Mouse (Mus musculus): ENCODE data around the gene Capn13.

The Capn13 gene

DNA sequence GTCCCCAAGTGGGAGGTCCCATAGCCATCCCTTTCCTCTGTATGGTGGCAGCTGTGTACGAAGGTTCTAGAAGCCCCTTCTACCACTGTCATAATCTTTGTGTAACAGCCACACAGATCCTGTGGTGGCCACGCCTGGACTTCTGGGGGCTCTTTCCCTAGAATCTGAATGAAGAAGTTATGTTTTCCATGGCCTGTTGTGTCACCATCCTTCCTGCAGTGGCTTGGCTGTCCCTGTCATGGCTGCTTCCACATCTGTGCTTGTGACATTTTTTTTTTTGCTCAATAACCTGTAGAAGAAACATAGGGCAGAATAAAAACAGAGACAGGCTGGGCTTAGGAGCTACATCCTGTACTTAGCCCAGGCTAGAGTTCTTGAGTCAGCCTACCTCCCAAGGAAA, at the start of gene Capn13:
TSS of gene Capn13 (minus strand) at position 5 of the 400 bp plus-strand sequence.
- DNase-seq (ENCODE audit: extremely low spot score, low read depth, low spot score), result no peak

DNA sequence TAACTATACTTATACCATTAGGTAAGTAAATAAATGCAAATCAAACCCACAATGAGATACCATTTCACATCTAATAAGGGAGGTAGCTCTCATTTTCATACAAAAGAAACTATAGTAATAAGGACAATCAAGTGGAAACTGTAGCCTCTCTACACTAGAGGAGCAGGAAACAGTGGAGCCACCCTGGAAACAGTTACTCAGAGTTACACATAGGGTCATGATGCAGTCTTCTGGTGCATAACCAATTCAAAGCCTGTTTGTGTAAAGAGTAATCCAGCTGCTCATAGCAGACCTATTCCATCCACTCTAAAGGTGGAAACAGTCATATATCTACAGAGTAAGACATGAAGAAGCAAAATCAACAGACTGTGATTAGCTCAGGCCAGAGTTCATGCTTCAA, 48.4 kb upstream of the Capn13 start:
- DNase-seq (ENCODE audit: extremely low spot score, low read depth, low spot score), result no peak

DNA sequence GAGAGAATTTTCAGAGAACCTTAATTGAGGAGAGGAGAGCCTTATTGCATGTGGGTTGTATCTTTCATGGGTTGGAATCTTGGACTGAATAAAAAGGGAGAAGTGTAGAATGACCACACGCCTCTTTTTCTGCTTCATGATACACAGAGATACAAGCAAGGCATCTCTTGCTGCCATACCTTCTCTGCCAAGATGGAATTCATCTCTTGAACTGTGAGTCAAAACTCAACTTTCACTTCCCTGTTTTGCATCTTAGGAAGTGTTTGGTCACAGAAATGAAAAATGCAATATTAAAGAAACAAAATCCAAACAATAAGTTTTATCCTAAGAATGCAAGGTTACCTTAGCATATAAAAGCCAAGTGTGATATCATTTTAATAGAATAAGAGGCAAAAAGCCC, 40.1 kb upstream of the Capn13 start:
- DNase-seq (ENCODE audit: extremely low spot score, low read depth, low spot score), result no peak

DNA sequence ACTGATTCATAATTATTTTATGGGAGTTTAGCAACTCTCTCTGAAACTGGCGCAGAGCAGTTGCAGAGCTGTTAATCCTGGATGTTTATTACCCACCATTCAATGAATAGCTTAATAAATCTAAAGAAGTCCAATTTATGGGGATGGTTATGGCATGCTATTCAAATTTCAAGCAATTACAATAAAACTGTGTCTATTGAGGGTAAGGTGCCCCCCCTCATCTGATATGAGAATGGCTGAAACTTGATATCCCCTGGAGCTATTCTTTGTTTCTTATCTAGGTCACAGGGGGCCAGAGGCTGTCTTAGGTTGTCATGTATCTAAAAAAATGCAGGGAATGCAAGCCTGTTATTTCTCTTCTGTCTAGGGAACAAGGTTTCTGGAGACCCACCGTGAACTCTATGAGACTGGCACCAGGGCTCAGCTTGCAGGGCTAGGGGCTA, 31.9 kb upstream of the Capn13 start:
- DNase-seq (ENCODE audit: extremely low spot score, low read depth, low spot score), result no peak

DNA sequence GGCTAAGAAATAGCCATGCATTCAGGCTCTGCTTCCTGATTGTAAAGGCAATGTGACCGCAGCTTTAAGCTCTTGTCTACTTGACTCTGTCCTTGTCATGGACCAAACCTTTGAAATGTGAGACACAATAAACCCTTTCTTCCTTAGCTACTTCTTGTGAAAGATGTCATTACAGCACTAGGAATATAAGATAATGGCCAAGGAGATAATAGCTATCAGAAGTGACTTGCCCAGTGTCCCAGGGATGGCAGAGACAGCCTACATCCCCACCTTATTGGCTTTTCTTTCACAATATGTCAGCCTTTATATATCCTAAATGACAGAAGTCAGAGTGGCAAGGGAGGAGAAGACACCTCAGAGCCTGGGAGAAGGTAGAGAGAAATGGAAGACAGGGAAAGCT, 31.4 kb upstream of the Capn13 start:
- DNase-seq (ENCODE audit: extremely low spot score, low read depth, low spot score), result no peak

DNA sequence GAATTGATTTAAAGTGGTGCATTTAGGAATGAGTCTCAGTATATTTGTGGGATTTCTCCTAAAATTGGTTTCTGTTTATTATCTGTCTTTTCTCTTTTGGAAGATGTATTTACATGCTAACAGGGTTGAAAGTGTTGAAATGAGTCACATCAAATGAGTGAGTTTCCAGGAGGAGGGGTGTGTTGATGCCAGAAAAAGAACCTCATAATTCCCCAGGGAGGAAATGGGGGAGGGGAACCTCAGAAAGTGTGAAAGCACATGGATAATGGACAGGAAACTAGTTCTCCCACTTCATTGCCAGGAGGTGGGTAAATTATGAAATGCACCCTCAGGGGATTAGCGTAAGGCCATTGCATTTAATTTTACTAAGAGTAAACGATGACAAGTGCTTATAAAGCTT, 16.7 kb upstream of the Capn13 start:
- peak; percentile 12 for DNase-seq (ENCODE audit: extremely low spot score, low read depth, low spot score)

DNA sequence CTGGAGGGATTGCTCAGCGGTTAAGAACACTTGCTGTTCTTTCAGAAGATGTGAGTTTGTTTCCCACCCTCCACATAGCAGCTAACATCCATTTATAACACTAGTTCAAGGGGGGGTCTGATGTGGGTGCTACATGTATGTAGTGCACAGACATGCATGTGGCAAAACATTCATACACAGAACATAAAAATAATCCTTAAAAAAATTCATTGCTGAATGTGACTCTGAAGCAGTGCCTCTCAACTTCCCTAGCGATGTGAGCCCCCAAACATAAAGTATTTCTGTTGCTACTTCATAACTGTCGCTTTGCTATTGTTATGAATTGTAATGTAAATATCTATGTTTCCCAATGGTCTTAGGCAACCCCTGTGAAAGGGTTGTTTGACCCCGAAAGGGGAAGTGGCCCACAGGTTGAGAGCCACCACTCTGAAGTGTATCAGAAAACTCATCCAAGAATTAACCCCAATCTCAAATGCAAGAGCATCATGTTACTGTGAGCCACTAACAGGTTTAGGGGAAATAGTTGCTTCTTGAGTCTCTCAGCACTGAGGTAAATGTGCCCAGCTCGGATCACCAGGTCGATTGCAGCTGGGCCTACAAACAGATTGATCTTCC, 15.6 kb upstream of the Capn13 start:
- DNase-seq (ENCODE audit: extremely low spot score, low read depth, low spot score), result no peak

DNA sequence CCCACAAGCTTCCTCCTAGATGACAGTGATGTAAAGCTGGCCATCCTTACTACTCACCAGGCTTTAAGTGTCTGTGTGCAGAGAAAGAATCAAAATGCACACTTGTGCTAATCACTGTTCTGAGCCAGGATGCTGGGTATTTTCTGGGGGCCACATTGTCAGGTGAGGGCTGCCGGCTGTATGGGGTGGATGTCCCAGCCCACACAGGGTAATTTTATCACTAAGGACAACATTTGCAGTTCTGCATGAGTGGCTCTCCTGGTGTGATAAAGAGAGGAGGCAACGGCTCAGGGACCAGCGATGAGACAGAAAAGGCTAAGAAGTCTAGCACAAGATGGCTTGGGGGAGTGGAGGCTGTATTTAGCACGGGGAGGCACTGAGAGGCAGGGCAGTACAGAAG, 11.2 kb upstream of the Capn13 start:
- no peak for DNase-seq (ENCODE audit: extremely low spot score, low read depth, low spot score)

DNA sequence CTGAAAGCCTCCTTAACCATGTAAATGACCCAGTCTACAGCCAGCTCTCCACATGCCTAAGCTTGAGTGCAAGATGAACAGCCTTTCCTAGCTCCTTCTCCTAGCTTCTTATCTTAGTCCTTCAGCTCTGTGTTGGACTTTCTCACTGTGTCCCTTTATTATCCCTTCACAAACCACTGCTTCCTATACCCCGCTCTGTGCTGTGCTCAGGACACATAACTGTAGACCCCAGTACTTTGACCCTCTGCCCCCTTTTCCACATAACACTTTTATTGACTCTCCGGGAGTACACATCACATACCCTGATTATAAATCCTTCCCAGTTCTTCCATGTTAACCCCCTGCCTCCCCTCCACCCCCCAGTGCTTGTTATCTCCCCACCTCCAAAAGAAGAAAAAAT, 606 bp upstream of the Capn13 start:
- DNase-seq (ENCODE audit: extremely low spot score, low read depth, low spot score), result no peak

DNA sequence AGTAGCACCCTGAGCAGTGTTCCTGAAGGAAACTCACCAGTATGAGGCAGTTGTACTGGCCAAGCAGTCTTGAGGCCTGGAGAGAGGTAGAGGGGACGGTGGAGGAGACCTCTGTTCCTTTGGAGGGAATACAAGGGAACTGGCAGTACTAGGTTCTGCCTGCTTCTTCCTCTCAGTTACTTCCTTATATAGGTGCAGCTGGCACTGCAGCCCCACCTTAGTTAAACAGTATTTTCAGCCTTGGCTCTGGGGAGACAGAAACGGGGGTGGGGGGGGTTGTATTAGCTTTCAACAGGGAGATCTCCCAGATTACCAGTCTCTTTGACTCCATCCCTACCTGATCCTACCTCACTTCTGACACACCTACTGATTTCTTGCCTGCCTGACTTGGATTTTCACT, 1.5 kb downstream of the Capn13 start:
- no peak for DNase-seq (ENCODE audit: extremely low spot score, low read depth, low spot score)

DNA sequence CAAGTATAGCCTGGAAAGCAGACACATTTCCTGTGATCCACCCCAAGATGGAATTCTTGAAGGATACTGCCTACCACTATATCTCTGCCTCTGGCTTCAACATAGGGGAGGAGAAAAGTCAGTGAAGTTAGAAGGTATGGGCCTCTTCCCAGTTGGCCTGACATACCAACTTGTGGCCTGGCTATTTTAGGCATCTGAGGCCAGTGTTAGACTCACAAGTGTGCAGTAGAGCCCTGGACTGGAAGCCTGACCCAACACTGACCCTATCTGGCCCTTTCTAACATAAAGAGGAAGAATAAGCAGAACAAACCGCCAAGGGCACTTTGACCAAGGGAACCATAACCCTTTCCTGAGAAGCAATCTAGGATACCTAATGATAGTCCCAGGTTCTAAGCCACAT, 7.3 kb downstream of the Capn13 start:
- no peak for DNase-seq (ENCODE audit: extremely low spot score, low read depth, low spot score)

DNA sequence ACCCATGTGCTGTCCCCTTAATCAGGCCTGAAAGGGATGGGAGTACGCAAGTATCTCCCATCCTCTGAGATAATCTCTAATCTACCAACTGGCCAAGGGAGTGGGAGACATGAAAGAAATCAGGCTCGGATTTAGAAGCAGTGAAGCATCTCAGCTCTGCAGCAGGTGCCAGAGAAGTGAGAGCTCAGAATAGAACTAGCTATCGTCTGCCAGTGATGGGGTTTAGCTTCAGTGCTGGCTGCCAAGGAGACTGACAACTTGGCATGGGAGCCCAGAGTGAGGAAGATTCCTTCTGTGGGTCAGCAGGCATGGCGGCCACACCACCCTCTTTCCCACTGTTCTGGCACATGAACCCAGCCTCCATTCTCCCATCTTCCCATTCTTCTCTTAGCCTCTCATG, 8.9 kb downstream of the Capn13 start:
- DNase-seq (ENCODE audit: extremely low spot score, low read depth, low spot score), result no peak

DNA sequence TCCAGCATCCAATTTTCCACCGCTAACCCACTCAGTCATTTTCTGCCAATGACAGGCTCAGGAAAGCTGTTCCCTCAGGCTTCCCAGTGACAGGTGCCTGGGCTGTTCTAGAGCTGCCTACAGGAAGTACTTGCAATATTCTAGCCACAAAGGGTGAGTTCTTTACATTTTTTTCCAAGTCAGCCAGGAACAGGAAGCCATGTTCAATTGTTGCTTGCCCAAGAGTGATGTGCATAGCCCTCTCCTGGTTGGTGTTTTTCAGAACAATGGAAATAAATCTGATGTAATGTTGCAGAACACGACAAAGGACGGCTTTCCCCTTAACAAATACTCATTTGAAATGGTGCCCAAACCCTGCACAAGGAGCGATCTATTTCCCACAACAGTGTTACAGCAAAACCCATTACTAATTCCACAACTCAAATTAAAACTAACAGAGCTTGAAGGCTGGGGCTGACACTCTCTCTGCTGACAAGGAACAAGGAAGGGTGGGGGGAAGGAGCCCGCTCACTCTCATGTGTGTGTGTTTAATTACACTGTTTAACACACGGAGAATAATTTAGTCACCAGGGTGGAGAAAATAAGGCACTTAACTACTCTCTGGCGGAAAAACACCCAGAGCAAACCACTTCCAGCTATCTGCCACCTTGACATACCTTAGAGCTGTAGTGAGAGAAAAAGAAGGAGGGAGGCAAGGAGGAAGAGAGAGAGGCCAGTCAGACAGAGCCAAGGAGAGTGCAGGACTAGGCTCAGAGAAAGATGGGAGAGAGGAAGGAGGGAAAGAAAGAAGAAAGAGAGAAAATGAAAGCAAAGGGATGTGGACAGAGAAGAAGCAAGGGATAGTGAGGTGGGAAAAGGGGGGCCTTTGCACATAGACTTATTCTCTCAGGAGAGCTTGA, 10.2 kb downstream of the Capn13 start:
- no peak for DNase-seq (ENCODE audit: extremely low spot score, low read depth, low spot score)

DNA sequence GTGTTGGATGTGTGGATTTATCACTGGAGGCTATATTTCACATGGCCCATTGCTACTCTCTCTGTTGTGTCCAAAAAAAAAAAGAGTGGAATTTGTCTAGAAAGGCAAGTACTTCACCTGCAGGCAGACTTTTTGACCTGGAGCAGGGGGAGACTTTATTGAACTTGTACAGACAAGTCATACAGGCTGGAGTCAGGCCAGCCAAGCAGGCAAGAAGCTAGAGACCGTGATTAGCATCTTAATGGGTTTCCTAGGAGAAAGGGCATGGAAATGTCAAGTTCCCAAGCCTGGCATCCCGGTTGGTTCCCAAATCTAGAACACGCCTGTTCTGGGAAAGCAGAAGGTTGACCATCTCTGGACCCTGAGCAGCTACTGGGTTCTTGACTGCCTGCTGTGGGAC, 11.3 kb downstream of the Capn13 start:
- no peak for DNase-seq (ENCODE audit: extremely low spot score, low read depth, low spot score)

DNA sequence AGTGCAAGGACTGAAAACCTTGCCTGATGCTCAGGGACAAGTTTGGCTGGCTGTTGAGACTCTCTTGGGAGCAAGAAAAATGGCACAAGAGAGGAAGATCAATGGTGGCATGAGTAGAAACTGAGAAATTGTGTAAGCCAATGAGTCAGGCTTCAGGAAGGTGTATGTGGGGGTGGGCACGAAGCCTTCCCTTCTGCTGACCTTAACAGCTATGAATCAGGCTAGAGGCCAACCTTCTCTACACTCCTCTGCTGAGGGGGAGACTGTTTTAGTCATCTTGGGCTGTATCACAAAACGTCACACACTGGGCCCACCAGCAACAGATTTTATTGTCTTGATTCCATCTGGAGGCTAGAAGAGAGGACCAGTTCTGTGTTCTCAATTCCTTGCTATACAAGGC, 14.1 kb downstream of the Capn13 start:
- DNase-seq (ENCODE audit: extremely low spot score, low read depth, low spot score), result no peak

DNA sequence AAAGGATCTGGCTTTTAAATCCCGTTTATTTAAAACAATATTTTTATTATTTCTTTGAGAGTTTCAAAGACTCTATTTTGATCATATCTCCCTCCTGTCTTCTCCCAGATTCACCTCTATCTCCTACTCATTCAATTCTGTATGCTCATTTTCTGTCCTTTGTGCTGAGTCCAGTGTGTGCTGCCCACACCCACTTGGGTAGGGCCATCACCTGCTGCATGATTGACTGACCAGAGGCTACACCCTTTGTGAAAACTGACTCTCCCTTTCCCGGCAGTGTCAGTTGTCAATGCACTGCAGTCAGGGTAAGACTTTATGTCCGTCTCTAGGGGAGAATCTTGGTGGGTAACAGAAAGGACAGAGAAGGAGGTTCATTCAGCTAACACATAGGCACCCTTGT, 14.7 kb downstream of the Capn13 start:
- DNase-seq (ENCODE audit: extremely low spot score, low read depth, low spot score), result no peak

DNA sequence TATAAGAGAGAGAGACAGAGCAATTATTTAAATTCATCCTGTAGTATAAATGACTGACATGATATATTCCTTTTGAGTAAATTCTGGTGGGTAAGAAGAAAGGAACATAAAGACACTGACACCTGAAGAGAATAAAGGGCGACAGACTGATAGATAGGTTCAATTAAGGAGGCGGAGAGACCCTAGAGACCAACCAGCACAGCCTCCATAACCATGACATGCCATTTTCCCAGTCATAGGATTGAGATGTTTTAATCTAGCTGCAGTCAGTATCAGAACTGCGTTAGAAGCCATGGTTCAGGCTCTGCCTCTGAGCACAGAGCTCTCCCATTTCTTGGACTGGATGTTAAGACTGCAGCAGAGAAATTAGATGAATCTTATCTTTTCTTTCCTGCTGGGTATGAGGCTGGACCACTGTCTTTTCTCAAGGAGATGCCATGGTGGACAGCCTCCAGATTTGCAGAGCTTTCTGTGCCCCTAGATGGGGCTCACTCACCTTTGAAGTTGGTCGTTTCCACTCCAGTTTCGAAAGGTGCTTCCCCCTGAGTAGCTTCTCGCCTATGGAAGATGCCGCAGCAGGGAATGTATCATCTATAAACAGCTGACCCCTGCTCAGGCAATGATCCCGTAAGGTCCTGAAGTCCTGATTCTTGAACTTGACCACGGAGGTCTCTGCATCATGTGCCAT, 18.2 kb downstream of the Capn13 start:
- no peak for DNase-seq (ENCODE audit: extremely low spot score, low read depth, low spot score)

DNA sequence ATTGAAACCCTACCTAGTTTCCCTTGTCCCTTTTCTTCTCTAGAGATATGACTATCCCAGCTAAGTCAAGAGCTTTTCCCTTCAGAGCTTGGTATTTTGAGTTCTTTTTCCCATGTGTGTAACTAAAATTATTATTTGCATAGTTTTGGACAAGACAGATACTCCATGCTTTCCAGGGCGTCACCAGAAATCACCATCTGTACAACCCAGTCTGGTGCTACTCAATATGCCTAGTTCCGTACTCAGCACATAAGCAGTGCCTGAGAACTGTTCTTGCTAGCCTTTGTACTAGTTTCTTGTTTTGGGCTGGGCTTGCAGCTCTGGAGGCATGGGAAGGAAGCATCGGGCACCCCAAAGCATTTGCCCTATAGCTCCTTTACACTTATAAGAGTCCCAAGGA, 19.0 kb downstream of the Capn13 start:
- no peak for DNase-seq (ENCODE audit: extremely low spot score, low read depth, low spot score)

DNA sequence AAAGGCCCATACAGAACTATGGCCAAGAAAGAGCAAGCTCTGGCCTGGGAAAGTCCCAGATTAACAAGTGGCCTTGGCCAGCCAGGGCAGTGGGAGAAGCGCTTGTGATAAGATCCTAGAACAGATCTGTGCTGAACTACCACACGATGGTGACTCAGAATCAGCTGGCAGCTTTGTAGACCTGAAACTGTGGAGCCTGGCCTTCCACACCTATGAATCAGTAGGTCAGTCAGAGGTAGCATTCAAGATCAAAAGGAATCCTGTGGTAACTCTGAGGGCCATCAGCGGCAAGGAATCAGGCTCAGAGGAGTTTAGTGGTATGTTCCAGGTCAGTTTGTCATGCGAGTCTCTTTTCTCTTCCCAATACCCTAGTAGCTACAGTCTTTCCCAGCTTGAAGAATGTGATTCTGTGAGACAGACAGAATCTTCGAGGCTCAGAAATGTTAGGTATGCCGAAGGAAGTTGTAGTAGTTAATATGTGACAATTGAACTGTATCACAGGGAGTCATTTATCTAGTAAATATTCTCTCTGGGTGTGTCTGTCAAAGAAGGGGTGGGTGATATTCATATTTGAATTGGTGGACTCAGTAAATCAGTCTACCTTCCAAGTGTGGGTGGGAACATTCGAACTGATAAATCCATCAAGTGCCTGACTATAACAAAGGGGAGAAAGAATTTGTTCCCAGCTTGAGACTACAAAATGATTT, 22.7 kb downstream of the Capn13 start:
- no peak for DNase-seq (ENCODE audit: extremely low spot score, low read depth, low spot score)

DNA sequence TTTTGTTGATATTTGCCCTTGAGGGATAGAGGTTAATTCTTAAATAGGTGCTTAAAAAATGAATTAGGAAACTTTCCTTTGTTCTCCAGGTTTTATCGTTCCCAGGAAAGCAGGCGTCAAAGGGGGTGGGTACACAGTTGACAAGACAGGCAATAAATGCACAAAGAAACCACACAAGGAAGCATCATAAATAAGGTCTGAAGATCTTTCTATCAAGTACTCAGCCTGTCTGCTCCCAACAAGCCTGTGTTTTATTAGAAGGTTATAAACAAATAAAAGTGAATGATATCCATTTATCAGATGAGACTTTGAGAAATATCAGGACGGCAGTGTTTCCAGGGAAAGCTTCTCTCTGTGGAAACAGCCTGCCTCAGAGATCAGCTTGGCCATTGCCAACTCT, 33.3 kb downstream of the Capn13 start:
- no peak for DNase-seq (ENCODE audit: extremely low spot score, low read depth, low spot score)

DNA sequence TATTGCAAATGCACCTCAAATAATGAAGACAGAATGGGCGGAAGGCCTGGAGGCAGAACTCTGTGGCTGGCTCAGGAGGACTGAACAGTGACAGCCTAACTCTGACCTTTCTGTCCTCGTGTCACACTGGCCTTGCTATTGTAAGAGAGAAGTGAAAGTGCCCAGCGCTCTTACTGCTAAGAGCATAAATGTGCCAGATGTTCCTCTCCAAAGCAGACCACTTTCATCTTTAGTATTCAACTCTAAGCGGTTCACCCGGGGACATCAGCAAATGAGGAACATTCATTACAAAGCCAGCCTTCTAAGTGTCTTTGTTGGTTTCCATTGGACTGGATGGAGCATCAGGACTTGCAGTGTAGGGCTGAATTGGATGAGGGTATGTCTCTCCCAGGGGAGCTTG, 39.6 kb downstream of the Capn13 start:
- DNase-seq (ENCODE audit: extremely low spot score, low read depth, low spot score), result no peak

All from hindlimb bud, embryonic 11.5 days (tissue).